Mouse (Mus musculus) liver, embryonic 14.5 days (tissue): ENCODE results near the gene Hcn4. TPM values are rescaled to one million over a fixed set of nuclear protein-coding genes. Genes with fewer than 3 reads are reported as not detected.

Experiments used
- ATAC-seq: fragments of 200-750 bp; cut with Nextera tagmentation; 2 replicates; pipeline ENCODE4 v1.8.0; 2017; ENCODE audit warnings: moderate number of reproducible peaks, mild to moderate bottlenecking, moderate library complexity; ENCODE audit not compliant: insufficient read depth
- DNase-seq, 3 experiments: peaks; one replicate each; pipeline ENCODE4 v3.0.0-alpha.2; 2012 to 2013; ENCODE audit warnings: low read depth in 3 of 3, low spot score in 3 of 3
- H3K27ac ChIP-seq: fragments of 300-500 bp; sonication (generic); 2 replicates; pipeline ENCODE4 v1.5.1; 2014; ENCODE audit warnings: moderate library complexity, mild to moderate bottlenecking, control low read depth, inconsistent platforms
- H3K27me3 ChIP-seq: fragments of 300-500 bp; sonication (generic); 2 replicates; pipeline ENCODE4 v1.6.1; 2014; ENCODE audit warnings: mild to moderate bottlenecking, low read length, moderate library complexity; ENCODE audit not compliant: control insufficient read depth, insufficient read depth
- H3K36me3 ChIP-seq: fragments of 300-500 bp; sonication (generic); replicated peaks from 2 replicates; pipeline ENCODE4 v1.6.1; 2014; ENCODE audit warnings: low read depth; ENCODE audit not compliant: control insufficient read depth, insufficient read depth
- H3K4me1 ChIP-seq, 2 experiments: fragments of 200-500 bp in 1 of 2; fragments of 300-500 bp in 1 of 2; sonication (generic) in 1 of 2; replicated peaks; 2 replicates each; pipeline ENCODE4 v1.6.1; 2012 to 2014; ENCODE audit warnings: antibody characterized with exemption in 1 of 2, inconsistent platforms in 1 of 2, low read length in 1 of 2; ENCODE audit not compliant: control insufficient read depth in 2 of 2, insufficient read depth in 2 of 2
- H3K4me2 ChIP-seq: fragments of 300-500 bp; sonication (generic); 2 replicates; pipeline ENCODE4 v1.6.1; 2014; ENCODE audit warnings: low read depth, mild to moderate bottlenecking, control low read depth, moderate library complexity
- H3K4me3 ChIP-seq, 2 experiments: fragments of 200-500 bp in 1 of 2; fragments of 300-500 bp in 1 of 2; sonication (generic) in 1 of 2; 2 replicates each; pipeline ENCODE4 v1.5.1; 2012 to 2014; ENCODE audit warnings: low read depth in 2 of 2, low read length in 2 of 2, mild to moderate bottlenecking in 2 of 2, control low read depth in 1 of 2, inconsistent platforms in 1 of 2, moderate library complexity in 1 of 2; ENCODE audit not compliant: insufficient read depth in 1 of 2
- H3K9ac ChIP-seq: fragments of 300-500 bp; sonication (generic); replicated peaks from 2 replicates; pipeline ENCODE4 v1.6.1; 2014; ENCODE audit warnings: mild to moderate bottlenecking, control low read depth, moderate library complexity
- H3K9me3 ChIP-seq: fragments of 300-500 bp; sonication (generic); 2 replicates; pipeline ENCODE4 v1.6.1; 2016; ENCODE audit warnings: low read length, mixed read lengths; ENCODE audit not compliant: control insufficient read depth
- CTCF ChIP-seq: IDR thresholded peaks from 2 replicates; pipeline ENCODE4 v1.5.1; 2016; ENCODE audit warnings: antibody characterized with exemption, low read depth, control low read depth
- EP300 ChIP-seq: IDR thresholded peaks from 2 replicates; pipeline ENCODE4 v1.6.1; 2016; ENCODE audit warnings: antibody characterized with exemption, low read depth
- WGBS: fragments of 180-500 bp; shearing (Covaris S2); extraction: QIAGEN DNeasy Blood & Tissue Kit; methylation state at CpG from one replicate; pipeline ENCODE4 v1.1.7; 2014; ENCODE audit not compliant: insufficient replicate concordance; 5-methylcytosine and 5-hydroxymethylcytosine counted together
- polyA plus RNA-seq, 2 experiments: library from polyadenylated mRNA; depleted of rRNA in 1 of 2; stranded (reverse) in 1 of 2; unstranded in 1 of 2; fragments of >200 nt; fragmentation: Nextera tagmentation in 1 of 2; extraction: Ambion mirVana in 1 of 2; gene quantifications; 2 replicates each; pipeline versions ENCODE4 v1.2.1 to v1.2.3; 2012 to 2014

The Hcn4 gene
- polyA plus RNA-seq, 2 experiments, result 0.02 TPM; not detected in 1

DNA sequence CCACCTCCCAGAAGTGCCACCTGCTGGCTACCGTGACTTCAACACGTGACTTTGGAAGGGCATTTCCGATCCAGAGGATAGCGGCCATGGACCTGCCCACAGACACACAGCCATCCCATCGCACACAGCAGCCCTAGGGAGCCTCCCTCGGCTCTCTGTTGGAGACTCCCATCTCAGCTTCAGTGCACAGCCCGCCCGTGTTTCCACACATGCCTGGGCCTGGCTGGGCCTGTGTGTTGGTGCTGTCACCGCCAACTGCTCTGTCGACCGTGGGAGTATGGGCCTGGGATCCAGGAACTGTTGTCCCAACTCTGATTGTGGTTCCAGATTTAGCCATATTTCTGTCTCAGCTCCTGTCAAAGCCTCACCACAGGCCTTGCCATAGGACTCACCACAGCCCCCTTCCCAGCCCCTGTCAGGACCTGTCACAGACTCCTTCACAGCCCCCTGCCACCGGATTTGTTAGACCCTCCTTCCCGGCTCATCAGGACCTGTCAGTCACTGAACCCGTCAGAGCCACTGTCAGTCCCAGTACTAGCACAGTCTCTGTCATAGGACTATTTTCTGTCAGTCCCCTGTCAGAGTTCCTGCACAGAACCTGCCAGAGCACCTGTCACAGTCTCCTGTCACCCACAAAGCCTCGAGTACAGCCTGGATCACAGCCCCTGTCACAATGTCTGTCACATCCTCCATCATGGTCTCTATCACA, 7.5 kb upstream of the Hcn4 start:
- no peaks in the 10 kb centered on the region for H3K9me3 ChIP-seq
- no peak overlapping the region for H3K27ac ChIP-seq
- DNase-seq (no peak), ATAC-seq (no peak)
- H3K4me1 ChIP-seq, result no peaks in the 10 kb centered on the region
- no peaks in the 10 kb centered on the region for H3K36me3 ChIP-seq
- no peak overlapping the region for H3K4me2 ChIP-seq
- H3K27me3 ChIP-seq, result peaks cover 9% of the 10 kb centered on the region
- no peak overlapping the region for H3K4me3 ChIP-seq
- no peak overlapping the region for H3K9ac ChIP-seq
- TF ChIP-seq EP300, result no peak
- TF ChIP-seq CTCF, result no peak
- WGBS, result 38% methylated on average over 15 of the region's 15 CpGs

DNA sequence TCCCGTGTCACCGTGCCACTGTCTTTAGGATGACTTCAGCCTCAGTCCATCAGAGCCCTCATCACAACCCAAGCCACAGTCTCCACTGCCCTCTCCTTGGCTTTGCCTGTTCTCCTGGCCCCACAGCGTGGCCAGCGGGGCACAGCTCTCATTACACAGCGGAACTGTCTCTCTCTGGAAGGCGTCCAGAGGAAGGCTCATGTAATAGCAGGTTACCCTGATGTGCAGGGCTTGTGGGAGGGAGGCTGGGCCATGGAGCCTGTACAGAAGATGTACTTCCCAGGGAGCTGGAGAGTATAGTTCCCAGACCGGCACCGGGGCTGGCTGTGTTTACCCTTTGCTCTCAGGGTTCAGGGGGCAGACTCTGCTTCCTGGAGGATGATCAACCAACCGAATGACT, 6.8 kb upstream of the Hcn4 start:
- TF ChIP-seq CTCF (no peak), EP300 (no peak)
- Histone ChIP-seq H3K27ac (no peak overlapping the region), H3K36me3 (no peaks in the 10 kb centered on the region), H3K27me3 (peaks cover 16% of the 10 kb centered on the region), H3K4me1 (no peaks in the 10 kb centered on the region), H3K9ac (no peak overlapping the region), H3K9me3 (no peaks in the 10 kb centered on the region), H3K4me2 (no peak overlapping the region), H3K4me3 (no peak overlapping the region)
- WGBS, result 53% methylated on average over 9 of the region's 9 CpGs
- DNase-seq, result no peak
- no peak for ATAC-seq

DNA sequence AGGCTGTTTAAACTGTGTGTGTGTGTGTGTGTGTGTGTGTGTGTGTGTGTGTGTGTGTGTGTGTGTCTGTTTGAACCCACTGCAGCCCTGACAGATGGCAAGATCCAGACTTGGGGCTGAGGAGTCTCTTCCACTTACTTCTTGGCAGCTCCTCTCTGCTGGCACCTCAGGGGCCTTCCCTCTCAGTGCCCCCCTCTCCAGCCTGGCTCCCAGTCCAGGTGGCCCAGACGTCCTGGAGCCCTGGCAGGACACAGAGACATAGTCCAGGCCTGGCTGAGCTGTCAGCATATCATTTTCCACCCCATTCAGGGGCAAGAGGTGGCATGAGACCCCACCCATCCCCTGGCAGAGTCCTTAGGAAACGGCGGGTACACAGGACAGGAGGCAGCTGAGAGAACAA, 5.5 kb upstream of the Hcn4 start:
- no peak for ATAC-seq
- peaks cover 29% of the 10 kb centered on the region for H3K27me3 ChIP-seq

DNA sequence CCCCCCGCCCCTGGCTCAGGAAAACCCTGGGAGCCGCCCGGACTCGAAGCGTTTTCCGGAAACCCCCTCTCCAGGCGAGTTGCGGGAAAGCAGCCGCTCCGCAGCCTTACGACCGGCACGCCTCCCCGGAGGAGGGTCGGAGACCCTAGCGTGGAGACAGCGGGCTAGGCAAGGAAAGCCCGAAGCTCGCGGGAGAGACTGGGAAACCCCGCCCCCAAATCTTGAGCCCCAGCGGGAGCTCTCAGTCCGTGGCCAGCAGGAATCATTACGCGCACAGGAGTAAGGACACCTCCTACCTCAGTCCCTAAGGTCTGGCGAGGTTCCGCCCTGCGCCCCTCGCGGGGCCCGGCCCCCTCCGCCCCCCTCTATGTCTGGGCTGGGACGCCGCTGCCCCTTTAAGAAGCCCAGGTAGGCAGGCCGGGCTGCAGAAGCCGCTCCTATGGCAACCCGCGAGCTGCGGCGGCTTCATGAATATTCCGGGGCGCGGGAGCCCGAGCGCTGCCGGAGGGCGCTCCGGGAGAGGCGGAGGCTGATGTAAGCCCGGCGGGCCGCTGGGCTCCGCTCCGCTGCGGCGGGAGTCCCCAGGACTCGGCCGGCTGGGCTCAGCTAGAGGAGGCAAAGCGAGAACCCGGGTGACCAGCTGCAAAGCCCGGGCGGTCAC, 651 bp upstream of the Hcn4 start:
- ATAC-seq, result no peak

More for the DNA sequence above, 5.5 kb upstream of the Hcn4 start:
- no peaks in the 10 kb centered on the region for H3K9me3 ChIP-seq
- no peak overlapping the region for H3K9ac ChIP-seq
- no peaks in the 10 kb centered on the region for H3K36me3 ChIP-seq
- H3K4me3 ChIP-seq, result no peak overlapping the region
- H3K27ac ChIP-seq, result no peak overlapping the region
- TF ChIP-seq CTCF (no peak), EP300 (no peak)
- DNase-seq, result no peak
- H3K4me2 ChIP-seq, result no peak overlapping the region
- WGBS, result 44% methylated on average over 3 of the region's 3 CpGs
- no peaks in the 10 kb centered on the region for H3K4me1 ChIP-seq

DNA sequence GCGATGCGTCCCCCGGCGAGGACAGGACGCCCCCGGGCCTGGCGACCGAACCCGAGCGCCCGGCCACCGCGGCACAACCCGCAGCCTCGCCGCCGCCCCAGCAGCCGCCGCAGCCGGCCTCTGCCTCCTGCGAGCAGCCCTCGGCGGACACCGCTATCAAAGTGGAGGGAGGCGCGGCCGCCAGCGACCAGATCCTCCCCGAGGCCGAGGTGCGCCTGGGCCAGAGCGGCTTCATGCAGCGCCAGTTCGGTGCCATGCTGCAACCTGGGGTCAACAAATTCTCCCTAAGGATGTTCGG, 655 bp downstream of the Hcn4 start:
- H3K4me1 ChIP-seq, result no peaks in the 10 kb centered on the region
- no peak overlapping the region for H3K9ac ChIP-seq
- no peak overlapping the region; a peak in 1 of 4 replicates for H3K4me3 ChIP-seq
- H3K27ac ChIP-seq, result no peak overlapping the region
- H3K36me3 ChIP-seq, result no peaks in the 10 kb centered on the region
- no peak for DNase-seq
- WGBS, result 2% methylated on average over 33 of the region's 35 CpGs
- no peaks in the 10 kb centered on the region for H3K9me3 ChIP-seq
- no peak for TF ChIP-seq CTCF
- TF ChIP-seq EP300, result no peak
- peak overlapping the region; percentile 58 for H3K4me2 ChIP-seq
- H3K27me3 ChIP-seq, result peaks cover 62% of the 10 kb centered on the region
- no peak for ATAC-seq

More for the DNA sequence above, 651 bp upstream of the Hcn4 start:
- TF ChIP-seq EP300 (no peak), CTCF (no peak)
- DNase-seq, result no peak
- H3K9me3 ChIP-seq, result no peaks in the 10 kb centered on the region
- H3K36me3 ChIP-seq, result no peaks in the 10 kb centered on the region
- peaks cover 62% of the 10 kb centered on the region for H3K27me3 ChIP-seq
- no peak overlapping the region for H3K9ac ChIP-seq
- peak overlapping the region; percentile 25 to 46; a peak in 3 of 4 replicates for H3K4me3 ChIP-seq
- no peak overlapping the region for H3K27ac ChIP-seq
- WGBS, result under 1% methylated on average over 61 of the region's 62 CpGs
- H3K4me2 ChIP-seq, result peak overlapping the region; percentile 58
- no peaks in the 10 kb centered on the region for H3K4me1 ChIP-seq
